Mouse (Mus musculus) inflammation-experienced regulatory T-cells, adult 6 months (primary cell): ENCODE results near the gene Mars. TPM values are rescaled to one million over a fixed set of nuclear protein-coding genes. Genes with fewer than 3 reads are reported as not detected.
A peak's percentile ranks its signal among the peaks of the same experiment; 100 is the strongest.

Source experiments
- ATAC-seq: one replicate; pipeline ENCODE4 v1.8.0; 2017
- polyA plus RNA-seq, 3 experiments: library from polyadenylated mRNA; unstranded; fragments of 100-300 nt; shearing (Covaris generic); gene quantifications; one replicate each; pipeline ENCODE4 v1.2.1; 2017

Gene Mars
- 10 to 100 TPM; 20.7 to 28.9 (median 21.3) TPM for polyA plus RNA-seq

DNA sequence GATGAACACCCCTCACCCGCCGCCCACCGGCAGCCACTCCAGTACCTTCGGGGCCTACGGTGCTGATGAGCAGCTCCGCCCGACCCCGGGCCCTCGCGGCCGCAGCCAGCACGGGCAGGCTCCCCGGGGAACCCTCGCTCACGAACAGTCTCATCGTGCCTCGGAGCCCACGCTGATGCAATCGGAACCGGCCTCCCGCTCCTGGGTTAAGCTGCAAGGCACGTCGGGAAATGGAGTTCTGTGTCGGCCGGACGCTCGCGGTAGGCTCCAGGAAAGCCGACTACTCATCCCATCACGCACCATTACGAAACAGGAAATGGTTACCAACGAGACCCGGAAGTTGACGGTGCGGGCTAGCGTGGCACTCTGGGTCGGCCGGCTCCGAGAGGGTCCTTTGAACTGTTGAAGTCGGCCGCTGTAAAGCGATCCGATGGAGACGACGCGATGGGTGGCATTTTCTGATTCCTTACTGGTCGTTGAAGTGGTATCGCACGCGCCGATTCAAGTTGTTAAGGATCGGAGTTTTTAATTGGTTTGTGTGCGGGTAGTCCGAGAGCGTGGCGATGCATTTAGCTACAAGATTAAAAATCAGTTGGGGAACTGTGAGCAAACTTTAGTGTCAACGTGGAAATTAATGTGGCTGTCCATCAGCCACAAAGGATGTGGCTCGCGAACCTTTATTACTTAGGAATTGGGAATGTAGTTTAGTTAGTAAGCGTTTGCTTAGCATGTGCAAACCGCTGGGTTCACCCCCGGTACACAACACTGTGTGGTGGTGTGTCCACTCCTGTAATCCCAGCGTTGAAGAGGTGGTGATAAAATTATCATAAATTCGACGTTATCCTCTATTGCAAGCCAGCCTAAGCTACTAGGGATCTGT lies at the start of gene Mars:
TSS of gene Mars (minus strand) at position 311 of the 880 bp plus-strand sequence.
- peak; percentile 95 for ATAC-seq

DNA sequence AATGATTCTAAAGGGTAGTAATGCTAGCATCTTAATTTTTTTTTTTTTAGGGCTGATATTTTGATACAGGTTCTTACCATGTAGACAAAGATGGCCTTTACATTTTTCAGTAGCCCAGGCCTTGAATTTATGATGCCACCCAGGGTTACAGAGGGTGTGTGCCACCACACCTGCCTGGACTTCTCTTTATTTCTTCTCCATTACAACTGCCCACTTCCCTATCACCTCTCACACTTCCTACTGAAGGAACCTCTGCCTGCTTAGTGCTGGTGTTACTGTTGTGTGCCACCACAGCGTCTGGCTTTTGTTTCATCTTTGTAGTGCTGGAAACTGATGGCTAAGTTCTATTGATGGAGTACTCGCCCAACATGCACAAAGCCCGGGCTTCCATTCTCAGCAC lies 49.1 kb upstream of the Mars start:
- no peak for ATAC-seq

DNA sequence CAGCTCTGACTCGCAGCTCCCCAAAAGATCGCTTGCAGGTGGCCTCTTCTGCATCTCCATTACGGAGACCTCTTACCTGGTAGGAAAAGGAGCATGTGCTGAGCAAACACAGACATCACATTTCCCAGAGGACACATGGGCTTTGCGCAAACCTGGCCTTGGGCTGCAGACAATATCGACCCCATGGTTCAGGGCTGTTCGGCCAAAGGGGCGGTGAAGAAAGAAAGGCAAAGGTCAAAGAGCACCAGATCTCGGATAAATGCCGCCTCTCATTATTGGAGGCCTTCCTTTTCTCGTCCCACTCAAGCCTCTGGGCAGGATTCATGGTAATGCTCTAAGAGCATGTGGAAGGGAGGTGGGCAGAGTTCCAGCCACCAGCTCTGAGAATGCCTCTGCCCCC lies 43.8 kb upstream of the Mars start:
- ATAC-seq = no peak

DNA sequence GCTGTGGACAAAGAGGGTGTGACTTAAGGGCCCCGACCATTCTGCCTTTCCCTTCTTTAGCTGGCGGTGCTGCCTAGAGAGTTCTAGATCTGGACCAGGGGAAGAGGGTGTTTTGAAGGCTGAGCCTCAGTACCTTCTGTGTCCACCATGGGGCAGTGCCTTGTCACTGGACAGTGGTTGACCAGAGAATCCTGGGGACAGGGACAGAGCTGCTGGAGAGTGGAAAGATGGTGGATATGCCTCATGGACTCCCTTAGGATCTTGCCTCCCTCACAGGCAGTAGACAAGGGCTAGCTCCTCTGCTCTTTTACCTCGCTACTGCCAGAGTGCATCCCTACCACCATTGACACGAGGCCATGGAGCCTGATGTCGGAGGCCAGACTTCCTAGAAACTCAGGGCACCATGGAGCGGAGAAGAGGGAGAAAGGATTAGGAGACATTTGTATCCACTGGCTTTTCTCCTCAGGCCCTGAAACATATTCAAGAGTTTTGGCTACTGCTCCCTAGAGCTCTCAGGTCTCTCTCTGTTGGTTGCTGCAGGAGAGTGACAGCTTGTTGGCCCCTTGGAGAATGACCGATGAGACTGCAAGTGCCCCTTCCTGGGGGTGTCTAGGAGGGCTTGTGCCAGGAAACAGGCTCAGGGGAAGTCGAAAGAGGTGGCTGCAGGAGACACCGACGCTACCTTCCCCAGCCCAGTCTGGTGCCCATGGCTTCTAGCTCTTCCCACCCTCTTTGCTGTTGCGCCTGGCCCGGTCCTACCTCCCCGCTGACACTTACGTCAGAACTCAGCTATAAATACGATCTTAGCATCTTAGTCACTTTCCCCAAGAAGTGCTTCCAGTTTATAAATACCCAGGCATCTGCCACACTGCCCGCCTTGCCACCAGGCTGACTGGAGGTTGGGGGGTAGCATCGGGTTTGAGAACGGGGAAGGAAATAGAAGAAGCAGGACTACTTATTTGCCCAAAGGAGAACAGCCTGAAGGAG lies 42.6 kb upstream of the Mars start, which contains the start of gene Inhbe:
TSS of gene Inhbe (minus strand) at position 503 of the 987 bp plus-strand sequence.
- ATAC-seq = no peak

DNA sequence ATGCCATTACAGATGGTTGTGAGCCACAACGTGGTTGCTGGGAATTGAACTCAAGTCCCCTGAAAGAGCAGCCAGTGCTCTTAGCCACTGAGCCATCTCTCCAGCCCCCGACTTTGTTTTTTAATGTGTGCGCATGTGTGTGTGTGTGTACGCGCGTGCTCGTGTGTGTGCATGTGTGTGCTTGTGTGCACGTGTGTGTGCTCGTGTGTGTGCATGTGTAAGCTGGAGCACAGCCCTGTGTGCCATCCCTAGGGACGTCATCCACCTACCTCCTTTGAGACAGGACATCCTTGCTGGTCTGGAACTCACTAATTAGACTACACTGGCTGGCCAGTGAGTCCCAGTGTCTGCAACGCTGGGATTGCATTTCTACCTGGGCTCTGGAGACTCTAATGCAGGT lies 41.2 kb upstream of the Mars start:
- no peak for ATAC-seq

DNA sequence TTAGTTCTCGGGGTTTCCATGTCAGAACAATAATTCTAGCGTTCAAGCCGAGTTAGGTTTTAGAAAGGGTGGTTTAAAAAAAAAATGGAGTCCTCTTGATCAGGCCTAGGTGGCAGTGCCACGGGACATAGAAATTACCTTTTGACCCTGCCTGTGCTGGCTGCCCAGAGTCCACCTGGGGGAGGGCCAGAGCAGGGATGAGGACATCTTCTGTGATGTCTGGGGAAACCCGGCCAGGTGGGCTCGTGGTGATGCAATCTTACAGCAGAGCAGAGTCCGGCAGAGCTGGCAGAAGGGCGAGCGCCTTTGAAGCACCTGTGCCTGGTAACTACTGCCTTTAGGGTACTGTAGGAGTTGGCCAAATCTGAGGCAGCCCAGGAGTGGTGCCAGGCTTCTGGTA lies 40.6 kb upstream of the Mars start:
- ATAC-seq = no peak

DNA sequence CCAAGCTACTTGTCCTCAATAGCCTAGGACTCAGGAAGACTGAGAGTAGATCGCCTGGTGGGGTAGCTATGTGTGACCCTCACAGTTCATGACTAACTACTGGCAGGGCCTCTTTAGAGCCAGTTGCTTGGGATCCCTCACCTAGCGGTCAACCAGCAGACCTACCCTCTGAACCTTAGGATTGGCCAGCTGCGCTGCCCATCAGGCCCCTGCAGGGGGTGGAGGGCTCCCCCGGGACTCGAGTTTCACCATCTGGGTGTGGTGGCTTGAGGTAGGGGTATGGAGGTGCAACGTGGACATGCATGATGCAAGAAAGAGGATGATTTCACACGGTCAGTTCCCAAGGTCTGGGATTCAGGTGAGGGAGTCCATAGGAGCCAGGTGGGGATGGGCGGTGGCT lies 40.1 kb upstream of the Mars start:
- ATAC-seq = no peak

DNA sequence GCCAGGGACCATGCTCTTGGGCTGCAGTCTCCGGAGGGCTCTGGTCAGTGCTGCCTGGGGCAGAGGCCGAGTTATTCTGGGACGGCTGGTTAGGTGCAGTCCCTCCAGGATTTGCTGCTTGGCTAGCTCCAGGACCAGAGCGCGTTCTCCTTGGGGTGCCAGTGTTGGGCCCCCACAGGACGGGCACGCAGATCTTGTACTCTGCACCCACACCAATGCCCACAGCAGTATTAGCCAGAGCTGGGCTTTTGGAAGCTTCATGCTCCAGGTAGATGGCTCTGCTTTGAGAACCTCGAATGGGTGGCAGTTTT lies 39.7 kb upstream of the Mars start:
- ATAC-seq = no peak

DNA sequence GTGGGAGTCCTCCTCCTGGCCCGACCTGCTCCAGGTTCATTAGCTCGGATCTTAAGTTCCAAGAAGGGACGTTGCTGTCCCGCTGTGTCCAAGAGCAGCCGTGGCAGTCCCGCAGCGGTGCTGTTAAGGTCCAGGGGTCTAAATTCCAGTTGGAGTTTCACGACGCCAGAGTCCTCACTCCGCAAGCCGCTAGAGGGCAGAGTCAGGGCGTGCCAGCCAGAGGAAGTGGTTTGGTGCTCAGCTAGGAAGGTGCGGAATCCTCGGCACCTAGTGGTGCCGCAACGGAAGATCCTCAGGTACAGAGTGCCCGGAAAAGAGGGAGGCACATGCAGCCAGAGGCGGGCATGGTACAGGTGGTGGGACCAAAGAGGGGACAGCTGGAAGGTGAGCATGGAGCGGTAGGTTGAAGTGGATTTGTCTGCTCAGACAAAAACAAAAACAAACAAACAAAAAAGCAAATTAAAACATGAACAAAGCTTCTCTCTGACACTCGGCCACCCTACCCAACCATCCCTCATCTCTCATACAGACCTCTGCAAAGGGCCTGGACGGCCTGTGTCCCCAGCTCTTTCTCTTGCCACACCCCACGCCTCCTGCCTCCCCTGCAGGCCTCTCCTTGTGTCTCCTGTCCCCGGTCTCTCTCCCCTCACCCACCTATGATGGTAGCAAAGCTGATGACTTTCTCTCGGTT lies 39.2 kb upstream of the Mars start:
- ATAC-seq = peak; percentile 99

DNA sequence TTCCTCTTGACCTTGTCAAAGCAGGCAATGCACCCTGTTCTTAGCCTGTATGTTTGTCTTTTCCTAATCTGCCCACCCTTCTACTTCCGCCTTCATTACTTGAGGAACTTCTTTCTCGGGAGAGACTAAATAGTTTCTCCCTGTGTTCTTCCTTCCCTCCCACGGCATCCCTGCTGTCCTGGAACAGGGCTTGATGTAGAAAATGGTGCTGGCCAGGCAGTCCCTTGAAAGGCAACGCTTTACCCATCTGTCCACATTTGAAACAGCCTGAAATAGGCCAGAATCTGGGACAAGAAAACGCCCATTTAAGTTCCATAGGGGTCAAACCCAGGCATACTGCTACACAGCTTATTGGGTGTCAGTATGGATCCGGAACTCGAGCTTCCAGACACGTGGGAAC lies 38.2 kb upstream of the Mars start:
- no peak for ATAC-seq

DNA sequence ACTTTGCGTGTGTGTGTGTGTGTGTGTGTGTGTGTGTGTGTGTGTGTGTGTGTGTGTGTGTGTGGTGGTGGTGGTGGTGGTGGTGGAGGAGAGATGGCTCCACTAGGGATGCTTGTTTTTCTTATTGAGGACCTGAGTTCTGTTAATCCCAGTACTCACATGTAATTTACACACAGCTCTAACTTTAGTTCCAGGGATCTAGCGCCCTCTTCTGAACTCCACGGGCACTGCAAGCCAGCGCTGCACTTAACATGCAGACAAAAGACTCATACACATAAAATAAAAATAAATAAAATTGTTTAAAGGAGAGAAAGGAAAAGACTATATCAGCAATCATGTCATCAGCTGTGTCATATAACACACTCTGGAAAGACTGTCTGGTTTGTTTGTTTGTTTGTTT lies 37.4 kb upstream of the Mars start:
- ATAC-seq = no peak

DNA sequence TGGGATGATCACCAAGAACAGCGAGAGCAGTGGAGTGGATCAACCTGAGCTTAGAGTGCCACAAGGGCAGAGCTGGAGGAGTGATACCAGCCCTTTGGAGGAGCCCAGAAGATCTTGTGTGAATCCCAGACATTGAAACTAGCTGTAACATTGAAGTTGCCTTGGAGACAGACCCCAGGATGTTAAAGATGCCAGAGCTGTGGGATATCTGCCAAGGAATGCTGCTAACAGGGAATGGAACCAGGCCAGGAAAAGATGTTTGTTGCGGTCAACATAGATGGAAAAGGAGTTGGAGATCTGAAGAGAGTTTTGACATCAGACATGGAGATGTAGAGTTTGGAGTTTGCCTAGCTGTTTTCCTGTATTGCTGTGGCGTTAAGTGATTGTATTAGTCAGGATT lies 34.6 kb upstream of the Mars start:
- ATAC-seq = no peak

DNA sequence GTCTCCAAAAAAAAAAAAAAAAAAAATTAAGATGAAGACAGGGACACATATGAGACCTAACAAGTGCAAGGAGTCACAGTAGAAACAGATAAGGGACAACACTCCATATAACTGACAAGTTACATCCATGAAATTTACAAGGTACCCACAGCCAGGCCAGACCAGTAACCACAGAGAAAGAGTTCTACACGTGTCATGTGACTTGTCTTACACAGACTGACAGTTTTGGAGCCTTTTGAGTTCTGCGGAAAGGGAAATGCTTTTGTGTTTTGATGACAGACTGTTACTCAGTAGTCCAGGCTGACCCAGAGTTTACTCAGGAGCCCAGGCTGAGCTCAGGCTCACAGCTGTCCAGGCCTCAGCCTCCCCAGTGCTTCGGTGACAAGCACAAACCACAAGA lies 31.4 kb upstream of the Mars start:
- no peak for ATAC-seq

DNA sequence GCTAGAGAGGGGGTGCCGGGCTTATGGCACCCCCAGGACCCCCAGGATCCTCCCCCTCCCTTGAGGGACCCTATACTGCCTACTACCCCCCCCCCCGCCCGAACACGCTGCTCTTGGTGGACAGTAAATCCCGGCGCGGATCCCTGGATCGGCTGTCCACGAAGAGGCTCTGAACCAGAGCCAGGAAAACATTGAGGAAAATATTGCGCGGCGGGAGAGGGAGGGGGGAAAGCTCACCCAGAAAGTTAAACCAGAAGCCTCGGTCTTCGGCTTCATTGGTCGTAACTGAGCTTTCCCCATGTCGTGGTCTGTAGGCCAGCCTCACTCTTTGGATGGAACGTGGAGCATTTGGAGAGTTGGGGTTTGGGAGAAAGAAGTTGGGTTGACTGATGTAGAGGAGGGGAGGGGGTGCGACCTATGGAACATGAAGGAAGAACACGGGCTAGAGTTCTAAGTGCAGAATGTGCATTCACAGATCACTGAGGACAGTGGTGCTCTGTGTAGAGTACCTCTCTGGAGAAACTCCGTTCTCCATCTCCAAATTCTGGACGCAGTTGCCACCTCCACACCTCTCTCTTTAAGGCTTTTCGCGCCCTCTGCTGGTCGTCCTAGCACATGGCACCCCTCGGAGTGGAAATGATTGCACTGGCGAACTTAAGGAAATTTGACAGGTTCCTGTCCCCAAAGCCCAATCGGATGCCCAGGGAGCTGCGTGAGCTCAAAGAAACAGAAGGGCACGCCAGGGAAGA lies 30.5 kb upstream of the Mars start, which contains the start of gene Gli1:
TSS of gene Gli1 (minus strand) at position 84 of the 749 bp plus-strand sequence.
- ATAC-seq = peak; percentile 63

DNA sequence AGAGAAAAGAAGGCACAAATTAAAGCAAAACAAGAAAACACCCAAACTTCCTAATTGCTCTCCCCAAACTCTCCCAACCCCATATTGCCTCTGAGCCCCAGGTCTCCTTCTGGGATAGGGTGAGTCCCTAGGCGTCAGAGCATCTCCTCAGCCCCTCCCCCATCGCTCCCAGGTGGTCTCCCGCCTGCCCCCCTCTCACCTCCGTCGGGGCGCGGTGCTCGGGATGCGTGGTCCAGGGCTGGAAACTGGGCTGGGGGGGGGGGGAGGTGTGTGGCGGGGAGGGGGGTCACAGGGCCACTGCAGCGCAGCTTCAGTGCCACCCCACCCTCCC lies 29.7 kb upstream of the Mars start:
- no peak for ATAC-seq

DNA sequence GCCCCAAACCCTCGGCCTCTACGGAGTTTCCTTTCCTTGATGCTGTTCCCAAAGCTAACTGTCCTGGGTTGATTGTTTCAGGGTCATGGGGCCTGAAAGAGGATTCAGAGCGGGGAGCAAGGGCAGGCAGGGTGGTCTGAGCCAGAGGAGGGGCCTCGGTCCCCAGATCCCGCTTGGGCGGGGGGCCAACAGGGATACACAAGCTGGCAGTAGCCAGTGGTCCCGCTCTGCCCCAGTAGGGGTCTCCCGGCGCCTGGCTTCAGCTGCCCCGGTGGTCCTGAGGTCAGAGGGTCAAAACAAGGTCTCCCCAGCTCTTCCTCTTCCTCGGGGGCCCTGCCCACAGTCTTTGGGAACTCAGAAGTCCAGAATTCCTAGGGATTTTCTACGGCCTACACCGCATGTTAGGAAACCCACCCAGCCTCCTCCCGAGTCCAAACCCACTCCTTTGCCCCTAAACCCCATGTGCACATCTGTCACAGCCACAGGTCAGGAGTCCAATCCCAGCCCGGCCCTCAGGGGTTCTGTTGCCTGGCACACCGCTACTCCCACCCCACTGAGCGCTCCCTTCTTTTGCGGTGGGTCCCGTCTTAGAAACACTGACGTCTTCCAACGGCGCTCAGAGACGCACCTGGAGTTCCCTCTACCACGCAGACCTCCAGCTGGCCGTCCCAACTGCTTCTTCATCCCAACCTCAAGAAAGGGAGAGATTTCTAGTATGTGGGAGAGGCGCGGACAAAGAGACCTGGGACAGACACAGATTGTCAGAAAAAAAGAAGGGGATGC lies 29.2 kb upstream of the Mars start:
- ATAC-seq = no peak

DNA sequence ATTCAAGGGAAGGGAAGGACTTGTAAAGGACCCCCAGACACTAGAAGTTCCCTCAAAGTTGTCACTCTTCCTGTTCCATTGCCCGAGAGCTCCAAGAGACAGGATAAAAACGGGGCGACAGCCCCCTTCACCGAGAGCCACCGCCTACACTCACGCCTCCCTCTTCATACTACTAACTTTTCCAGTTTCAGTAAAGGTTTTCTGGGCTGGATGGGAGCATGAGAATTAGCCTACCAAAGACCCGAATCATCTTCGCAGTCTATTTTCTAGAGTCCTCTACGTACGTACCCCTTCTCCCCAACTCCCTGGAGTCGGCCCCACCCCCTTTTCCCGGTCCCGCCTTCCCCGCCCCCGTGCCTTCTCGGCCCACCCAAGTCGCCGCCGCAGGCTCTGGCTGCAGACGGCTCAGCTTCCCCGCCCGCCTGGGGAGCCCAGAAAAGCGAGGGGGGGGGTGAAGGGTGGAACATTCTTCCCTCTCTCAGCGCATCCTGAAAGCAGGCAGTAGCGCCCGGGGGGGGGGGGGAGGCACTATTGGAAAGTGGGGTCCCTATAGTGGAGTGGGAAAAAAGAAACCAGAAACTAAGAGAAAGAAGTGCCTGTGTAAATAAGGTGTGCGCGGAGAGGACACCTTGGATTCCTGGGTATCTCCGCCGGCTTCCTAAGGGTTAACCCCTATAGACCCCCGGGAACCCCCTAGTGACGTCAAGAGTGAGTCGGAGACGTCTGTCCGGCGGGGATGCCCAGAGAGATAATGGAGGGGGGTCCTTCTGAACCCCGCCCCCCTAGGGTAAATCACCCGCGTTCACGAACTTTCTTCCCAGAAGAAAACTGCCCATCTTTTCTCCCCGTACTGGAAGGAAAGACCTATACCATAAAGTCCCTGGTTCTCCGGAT lies 28.3 kb upstream of the Mars start:
- ATAC-seq = no peak

DNA sequence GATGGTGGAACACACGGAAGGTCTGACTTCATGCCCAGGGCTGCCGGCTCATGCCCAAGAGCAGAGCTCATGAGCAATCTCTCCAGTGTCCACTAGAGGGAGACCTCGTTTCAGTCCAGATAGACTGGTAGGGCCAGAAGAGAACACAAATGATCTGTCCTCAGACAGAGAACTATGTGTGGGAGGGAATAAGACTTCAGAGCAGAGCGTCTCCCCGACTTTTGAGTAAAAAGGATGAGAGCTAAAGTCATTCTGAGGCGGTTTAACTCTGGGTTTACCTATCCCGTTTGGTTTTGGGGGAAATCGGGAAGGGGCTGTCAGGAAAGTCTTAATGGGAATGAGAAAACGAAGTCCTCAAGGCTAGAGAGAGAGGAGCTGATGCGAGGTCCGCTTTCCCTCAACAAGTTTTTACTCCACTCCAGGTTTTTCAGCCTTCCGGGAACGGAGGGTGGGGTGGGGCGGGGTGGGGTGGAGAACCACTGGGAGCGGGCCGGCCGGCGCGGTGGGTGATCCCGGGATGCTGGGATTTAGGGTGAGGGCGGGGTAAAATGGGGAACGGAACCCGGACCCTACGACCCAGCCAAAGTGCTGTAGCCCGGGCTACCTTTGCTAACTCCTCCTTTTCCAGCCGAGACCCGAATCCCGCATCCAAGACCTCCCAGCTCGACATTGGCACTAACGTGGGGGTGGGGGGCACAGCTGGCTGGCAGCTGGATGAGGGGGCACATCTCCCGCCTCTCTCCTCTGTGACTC lies 27.5 kb upstream of the Mars start:
- ATAC-seq = peak; percentile 92

DNA sequence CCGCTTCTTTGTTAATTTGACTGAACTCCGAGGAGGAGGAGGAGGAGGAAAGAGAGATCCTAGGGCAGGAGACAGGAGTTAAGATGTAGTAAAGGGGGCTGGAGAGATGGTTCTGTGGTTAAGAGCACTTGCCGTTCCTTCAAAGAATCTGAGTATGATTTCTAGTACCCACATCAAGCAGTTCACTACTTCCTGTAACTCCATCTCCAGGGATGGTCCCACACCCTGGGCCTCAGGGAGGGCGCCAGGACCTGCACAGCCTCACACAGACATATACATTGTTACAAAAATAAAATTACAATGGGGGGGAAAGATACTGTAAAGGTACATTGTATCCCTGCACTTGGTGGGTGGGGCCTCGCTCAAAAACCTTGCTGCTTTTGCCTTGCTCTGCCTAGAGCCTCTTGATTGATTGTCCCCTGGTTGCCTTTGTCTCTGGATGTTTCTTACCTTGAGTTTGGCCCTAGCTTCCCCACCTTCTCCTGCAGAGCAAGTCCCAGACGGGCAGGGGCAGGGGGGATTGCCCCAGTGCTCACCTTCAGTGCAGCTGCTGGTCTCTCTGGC lies 26.0 kb upstream of the Mars start:
- peak; percentile 33 for ATAC-seq
